Mouse (Mus musculus) ovary, postnatal 36 days (tissue): ENCODE data around the gene Acpp.

Experiments
- DNase-seq: peaks from one replicate; pipeline ENCODE4 v3.0.0; 2022; ENCODE audit warnings: low spot score, mixed read lengths

Gene Acpp

DNA sequence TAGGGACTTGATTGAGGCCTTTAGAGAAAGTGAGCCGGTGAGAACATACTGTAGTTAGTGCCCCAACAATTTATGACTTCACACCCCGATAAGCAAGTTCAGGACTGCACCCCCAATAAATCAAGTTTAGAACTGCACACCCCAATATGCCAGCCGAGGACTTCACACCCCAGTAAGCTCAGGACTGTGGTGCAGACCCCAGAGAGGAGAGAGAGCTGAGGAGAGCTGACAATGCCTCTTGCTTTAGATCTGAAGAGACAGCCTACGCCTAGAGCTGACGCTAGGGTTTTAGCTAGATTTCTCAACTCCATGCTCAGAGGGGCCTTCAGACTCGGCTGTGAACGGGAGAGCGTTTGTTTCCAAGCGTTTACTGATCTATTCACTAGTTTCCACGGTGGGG is 32.7 kb downstream of the Acpp start:
- DNase-seq: no peak

DNA sequence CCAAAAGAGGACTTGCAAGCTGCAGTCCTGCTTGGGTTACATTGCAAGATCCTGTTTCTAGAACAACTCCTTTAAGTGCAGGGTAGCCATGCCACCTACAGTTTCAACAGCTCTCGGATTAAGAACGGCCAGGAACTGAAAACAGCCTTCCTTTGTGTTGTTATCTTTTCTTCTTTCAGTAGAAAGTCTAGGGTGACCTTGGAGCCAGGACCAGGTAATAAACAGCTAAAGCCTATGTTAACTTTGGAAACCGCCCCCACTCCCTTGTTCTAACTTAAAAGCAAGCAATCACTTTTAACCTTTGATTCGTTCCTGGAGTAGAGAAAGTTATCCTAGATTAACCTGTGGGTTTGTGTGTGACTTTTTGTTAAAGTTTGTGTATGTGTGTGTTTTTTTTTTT is 33.2 kb downstream of the Acpp start:
- DNase-seq: no peak

DNA sequence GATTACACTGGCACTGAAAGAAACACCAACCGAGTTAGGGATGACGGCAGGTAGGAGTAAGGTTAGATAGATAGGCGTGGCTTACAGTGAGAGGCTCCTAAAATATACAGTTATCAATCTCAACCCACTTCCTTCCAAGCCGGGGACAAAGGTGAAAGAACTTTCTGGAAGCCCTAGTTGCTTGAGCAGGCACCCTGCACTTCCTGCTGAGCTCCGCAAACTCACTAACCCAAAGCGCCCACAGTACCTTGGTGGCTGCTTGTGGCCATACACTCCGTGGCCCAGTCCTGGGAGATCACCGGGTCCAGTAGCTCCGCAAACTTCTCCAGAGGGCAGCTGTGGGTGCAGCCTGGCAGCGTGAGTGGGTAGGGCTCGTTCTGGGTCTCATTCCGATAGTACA is 37.0 kb downstream of the Acpp start:
- DNase-seq: no peak

DNA sequence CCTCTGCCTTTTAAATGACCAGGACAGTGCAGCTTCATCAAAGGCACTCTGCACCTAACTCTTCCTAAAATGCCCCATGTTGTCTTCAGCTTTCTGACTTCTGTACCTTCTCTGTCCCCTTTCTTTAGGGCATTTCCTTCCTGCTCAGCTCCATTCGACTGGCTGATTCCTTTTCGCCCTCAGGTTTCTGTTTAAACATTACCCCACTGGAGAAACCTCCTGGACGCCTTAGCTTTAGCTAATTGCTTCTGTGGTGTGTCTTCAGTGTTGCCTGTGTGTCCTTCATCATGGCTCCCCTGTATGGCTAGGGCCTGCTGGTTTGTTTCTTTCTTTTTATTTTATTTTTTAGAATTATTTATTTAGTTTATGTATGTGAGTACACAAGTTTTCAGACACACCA is 40.5 kb downstream of the Acpp start:
- DNase-seq: no peak

DNA sequence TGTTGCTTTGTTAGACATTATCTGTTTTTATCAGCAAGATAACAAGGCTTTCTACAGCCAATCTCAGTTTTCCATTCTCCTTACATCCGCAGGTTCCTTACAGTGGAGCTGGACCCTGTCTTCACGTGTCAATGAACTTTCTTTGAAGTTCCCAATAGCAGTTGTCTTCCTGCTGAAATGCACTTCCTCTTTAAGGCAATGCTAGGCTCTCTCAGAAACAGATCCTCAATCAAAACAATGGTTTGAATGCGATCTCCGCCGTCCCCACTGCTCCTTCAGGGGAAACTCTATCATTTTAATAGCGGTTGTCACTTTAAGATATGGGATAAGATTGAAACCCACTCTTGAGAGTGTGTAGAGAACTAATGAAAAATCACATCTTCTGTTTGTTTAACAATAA is 52.6 kb downstream of the Acpp start:
- DNase-seq: no peak

DNA sequence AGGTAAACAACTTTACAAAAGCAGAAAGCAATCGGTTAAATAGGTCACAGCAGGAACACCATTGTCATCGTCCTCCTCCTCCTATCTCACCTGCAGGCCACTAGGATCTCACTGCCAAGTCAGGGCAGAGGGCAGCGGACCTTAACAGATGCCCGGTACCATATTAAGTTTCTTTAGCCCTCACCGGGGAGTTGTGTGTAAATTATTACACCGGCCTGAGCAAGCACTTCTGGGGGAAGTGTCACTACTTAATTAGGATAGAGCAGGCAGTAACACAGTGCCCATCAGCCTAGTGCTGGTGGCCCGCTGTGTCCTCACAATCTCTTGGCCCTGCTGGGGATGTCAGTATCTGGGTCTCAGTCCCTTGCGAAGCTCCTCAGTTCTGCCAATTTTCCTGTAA is 55.0 kb downstream of the Acpp start:
- DNase-seq: no peak

DNA sequence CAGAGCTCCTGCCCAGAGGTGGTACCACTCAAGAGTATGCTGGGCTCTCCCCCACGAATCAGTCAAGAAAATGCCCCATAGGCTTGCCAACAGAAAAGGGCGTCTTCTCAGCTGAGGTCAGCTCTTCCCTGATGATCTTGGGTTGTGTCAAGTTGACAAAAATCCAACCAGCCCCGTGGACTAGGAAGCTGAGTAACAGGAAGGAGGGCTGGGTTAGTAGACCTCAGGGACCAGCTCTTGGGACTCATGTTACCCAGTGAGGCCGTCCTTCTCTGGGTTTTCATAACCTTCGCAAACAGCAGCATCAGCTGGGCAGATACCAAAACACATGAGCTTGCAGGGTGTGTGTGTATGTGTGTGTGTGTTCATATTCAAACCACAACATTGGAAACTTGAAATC is 55.8 kb downstream of the Acpp start:
- no peak for DNase-seq

DNA sequence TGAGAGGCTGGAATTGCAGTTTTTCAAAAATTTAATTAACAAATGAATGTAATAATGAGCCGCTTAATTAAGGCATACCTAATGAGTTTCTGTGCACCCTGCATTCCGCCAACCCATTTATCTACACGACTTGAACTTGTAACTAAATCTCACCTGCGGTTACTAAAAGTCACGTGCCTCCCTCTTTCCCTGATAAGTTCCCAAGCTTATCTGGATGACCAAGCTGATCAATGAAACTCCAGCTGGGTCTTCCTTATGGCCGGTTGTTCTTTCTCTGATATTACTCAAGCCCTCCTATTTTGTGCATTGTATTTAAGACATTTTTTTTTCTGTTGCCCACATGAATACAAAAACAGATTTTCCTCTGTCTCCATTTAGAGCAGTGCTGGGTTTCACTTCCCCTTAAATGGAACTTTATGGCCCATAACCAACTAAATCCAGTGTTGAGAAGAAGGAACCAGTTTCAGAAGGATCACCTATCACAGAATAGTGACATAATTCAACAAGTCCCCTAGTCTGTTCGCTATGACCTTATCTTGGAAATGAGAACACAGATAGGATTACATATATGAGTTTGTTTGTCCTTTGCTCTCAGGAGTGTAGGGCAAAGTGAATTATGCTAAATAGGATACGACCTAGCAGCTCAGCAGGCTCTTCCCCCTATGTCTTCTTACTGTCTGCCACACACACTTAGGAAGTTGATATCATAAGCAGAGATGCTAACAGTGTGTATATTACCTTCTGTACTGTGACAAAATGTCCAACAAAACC is 56.6 kb downstream of the Acpp start:
- DNase-seq: no peak

DNA sequence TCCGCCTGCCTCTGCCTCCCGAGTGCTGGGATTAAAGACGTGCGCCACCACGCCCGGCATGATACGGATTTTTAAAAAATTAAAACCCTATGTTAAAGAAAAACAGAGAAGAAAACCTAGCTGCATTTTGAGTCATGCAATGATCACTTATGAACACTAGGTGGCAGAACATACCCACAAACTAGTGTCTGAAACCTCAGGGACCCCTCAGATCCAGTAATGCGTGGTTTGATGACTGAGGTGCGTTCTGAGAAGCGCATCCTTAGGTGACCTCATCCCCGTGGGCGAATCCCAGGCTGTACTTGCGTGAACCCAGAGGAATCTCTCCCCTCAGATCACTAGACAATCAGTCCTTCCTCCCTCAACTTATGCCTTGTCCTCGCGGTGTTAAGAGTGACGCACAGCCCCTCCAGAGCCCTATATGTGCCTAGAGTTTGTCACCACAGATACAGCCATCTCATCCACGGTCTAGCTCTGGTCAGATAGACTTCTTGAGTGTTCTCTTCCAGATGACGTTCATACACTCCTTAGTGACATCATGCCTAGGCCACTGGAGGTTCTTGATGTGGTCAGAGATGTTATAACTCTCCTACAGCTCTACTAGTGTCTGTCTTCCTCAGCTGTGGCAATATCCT is 59.9 kb downstream of the Acpp start:
- no peak for DNase-seq

DNA sequence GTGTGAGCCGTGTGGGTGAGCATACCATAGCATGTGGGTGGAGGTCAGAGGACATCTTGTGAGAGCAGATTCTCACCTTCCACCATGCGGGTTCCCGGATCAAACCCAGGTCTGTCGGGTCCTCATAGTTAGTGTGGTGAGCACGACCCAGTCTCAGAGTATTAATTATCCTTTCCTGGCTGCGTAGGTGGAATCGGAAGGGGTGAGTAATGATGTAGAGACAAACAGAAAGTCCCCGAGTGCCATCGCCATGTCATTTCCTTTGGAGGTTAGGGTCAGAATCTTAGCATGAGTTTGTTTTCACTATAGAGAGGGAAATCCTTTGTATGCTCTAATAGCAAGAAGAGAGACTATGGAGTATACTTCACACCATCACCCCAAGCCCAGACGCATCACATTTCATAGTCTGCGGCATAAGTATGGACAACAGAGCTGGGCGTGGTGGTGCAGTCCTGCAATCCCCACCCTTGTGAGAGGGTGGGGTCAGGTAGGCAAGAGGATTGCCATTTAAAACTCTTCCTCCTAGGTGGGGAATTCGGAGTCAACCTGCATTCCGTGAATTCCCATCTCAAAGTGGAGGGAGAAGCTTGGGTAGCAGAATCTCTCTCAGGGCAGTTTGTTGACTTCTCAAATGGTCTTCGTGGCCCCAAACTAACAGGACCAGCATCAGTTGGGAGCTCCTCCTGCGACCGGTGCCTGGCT is 62.3 kb downstream of the Acpp start:
- no peak for DNase-seq

DNA sequence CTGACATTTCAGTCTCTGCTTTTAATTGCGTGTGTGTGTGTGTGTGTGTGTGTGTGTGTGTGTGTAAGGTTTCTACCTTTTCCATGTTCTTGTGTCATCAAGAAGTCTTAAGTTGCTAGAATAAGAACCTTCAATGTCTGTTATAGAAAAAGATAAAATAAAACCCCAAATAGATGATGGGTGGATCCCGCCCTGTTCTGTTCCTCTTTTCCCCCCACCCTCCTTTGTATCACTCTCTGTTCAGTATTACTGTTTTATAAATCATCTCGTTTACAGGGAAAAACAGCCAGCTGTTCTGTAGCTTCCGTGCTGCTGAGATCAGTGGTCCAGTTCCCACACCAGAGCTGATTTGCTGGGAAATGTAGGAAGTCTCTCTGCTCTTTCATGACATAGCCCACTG is 65.5 kb downstream of the Acpp start:
- DNase-seq: no peak

DNA sequence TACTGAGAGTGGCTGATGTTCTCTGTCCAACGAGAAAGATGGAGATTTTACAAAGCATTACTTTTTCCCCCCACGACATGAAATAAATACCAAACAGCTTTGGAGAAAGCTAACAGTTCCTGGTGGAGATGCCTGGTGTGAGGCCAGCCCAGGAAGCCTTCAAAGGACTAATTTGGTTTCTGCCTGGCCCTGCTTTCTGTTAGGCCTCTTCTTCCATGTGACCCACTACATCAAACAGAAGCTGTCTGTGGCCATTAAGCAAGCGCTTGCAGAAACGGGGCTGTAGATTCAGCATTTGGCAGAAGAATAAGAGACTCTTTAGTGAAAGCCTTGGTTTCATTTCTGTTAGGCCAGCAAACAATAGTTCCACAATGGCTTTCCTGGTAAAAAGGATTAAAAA is 65.9 kb downstream of the Acpp start:
- no peak for DNase-seq

DNA sequence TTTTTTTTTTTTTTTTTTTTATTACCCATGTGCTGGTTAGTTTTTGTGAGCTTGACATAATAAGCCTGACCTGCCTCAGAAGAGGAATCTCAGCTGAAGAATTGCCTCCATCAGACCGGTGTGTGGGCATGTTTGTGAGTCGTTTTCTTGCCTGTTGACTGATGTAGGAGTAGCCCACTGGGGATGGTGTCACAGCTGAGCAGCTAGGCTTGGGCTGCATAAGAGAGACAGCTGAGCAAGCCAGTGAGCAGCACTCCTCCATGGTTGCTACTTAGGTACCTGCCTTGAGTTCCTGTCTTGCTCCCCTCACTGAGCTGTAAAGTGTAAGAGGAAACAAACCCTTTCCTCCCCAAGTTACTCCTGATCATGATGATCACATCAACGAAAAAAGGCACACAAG is 67.6 kb downstream of the Acpp start:
- no peak for DNase-seq

DNA sequence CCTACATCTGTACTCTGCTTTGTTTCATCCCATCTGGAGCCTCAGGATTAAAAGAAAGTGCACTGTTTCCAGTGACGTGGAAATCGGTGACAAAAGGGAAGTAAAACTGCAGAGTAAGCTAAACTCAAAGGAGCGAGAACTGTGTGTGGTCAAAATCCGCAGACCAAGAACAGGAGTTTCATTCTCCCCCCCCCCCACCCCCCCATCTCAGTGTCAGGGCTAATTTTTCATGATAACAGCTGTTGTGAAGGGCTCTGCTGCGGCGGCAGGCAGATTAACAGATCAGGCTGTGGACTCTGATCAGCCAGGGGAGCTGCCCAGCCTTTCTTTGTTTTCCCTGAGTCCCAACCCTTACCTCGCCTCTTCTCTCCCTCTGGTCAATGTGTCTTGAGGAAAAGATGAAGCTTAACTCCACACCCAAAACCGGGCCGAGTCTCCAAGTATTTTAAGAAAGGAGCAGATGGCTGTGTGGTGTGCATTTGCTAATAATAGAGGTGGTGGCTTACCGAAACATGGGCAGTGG is 68.1 kb downstream of the Acpp start:
- no peak for DNase-seq

DNA sequence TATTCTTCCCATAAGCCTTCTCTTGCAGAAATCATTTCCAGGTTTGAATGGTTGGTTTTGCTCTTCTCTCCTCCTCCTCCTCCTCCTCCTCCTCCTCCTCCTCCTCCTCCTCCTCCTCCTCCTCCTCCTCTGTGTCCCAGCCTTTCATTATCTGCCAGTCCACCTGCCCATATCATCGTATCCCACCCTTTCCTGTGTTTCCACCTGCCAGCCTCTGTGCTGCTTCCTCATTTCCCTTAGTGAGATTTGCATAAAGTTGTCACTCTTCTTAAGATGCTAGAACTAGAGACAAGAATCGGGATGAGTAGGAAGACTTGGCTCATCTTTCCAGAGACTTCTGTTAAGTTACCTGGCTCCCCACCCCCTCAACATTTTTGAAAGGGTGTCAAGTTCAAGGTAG is 73.0 kb downstream of the Acpp start:
- DNase-seq: no peak

DNA sequence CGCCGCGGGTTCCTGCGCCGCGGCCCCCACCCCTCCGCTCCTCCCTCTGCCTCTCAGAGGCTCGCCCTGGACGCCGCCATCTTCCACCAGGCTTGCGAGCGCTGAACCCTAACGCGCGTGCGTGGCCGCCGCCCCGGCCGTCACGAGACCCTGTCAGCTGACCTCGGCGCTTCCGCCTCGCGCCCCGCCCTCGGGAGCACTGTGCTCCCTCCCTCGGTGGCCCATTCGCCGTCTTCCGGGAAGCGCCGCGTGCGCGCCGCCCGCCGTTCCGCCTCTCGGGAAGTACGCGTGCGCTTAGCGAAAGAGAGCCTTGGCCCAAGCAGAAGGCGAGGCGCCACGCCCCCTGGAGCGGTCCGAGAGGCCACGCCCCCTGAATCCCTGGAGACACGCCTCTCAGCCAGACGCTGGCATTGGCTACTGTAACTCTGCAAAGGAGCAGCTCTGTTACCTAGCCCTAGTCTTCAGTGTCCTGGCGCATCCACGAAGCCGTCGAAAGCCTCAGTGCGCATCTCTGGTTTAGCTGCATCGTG is 74.7 kb downstream of the Acpp start, which contains the start of gene Dnajc13:
TSS of gene Dnajc13 (minus strand) at position 108 of the 530 bp plus-strand sequence.
- peak; percentile 99 for DNase-seq

DNA sequence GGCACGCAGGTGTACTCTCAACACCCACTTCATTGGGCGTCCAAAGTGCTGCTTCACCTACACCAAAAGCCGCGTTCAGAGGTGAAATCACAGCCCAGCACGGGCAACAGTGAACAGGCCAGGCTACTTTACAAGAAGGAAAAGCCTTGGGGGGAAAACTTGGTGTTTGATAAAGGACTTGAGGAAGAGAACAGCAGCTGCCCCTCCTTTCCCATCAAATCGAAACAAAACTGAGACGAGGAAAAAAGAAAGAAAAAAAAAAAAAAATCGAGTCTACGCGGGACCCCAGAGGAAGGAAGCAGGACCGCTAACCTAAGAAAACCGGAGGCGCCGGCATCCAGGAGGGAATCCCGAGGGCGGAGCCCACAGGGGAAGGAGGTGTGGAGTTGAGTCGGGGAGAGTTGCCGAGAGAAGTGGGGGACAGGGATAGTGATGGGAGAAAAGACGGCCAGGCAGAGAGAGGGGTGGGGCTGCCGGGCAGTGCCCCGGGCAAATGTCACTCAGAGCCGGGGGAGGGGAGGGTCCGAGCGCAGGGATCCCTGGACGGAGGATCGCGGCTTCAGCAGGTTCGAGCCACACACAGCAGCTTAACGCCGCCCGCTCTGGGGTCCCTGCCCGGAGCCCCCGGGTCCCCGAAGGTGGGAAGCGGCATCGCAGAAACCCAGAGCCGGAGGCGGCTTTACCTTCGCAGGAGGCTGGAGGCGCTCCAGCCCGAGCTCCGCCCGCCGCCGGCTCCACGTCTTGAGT is 75.4 kb downstream of the Acpp start:
- DNase-seq: no peak

DNA sequence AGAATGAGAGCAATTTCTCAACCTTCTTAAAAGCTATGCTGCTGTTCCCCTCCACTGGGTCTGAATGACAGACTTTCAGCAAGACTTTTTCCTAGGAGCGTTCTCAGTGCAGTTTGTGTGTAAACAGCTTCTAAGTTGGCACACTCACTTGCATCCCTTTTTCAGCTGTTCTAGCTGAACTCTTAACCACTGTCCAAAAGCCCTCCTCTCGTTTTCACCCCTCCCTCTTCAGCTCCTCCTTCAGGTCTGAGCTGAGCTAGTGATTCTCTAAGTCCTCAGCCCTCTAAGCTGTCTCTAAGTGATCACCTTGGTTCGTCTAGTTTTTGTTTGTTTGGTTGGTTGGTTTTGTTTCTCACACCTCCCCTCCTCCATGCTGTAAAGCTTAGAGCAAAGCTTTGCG is 77.2 kb downstream of the Acpp start:
- DNase-seq: no peak

DNA sequence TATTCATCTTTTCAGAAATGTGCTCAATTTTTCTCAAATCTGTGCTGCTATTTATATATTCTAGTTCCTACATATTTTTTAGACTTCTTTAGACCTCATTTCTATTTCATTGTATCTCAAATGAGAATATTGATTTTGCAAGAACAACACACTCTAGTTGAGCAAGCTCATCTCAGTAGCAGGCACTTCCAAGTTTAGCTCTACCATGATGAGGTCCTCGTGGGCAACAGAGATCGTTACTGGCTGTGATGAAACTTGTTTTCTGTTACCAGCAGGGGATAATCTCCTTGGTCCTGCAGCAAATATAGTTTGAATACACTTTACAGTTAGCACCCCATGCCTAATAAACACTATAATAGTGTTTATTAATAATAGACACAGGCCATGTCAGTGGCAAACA is 81.5 kb downstream of the Acpp start:
- no peak for DNase-seq

DNA sequence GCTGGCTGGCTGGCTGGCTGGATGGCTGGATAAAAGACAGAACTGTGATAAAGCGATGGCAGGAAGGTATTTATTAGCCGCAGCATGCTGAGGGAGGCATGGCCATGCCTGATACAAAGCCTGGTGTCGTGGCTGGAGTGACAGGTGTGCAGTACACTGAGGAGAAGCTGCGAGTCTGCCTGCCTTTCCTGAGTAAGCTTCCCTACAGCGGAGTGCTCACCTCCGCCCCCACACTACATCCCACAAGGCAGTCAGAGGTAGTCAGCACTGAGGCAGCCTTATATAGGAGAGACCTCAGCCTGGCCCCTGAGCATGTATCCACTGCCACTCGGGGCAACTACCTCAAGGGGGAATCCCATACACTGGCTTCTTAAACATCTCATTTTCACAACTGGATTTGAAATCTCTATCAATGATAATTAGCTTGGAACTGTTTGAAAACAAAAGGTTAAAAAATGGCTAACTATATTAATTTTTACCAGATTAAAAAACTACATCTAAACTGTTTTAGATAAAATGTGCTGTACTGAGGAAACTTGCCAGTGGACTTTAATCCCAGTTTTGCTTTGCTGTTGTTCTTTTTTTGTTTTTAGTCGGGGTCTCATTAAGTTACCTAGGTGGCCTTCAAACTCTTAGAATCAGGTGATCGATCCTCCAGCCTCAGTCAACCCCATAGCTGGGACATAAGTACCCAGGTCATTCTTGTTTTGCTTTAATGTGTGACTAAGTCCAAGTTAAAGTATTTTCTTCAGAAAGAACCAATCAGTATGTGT is 83.0 kb downstream of the Acpp start:
- DNase-seq: no peak

DNA sequence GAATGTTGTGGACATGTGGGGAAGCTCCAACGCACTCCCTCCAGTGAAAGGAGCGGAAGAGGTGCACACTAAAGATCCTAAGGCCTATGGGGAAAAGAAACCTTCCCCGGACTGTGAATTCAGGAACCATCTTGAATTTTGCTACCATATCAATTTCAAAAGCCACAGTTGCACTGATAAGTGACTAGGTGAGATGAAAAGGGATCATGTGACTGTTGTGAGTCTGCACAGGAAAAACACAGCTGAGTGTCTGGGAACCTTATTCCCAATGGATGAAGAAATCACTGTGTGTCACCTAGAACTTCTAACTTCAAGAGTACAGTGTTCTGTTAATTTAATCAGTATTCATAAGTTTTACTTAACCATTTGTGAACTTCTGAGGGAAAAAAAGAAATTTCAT is 84.9 kb downstream of the Acpp start:
- DNase-seq: no peak
